In the genomic region with DNA sequence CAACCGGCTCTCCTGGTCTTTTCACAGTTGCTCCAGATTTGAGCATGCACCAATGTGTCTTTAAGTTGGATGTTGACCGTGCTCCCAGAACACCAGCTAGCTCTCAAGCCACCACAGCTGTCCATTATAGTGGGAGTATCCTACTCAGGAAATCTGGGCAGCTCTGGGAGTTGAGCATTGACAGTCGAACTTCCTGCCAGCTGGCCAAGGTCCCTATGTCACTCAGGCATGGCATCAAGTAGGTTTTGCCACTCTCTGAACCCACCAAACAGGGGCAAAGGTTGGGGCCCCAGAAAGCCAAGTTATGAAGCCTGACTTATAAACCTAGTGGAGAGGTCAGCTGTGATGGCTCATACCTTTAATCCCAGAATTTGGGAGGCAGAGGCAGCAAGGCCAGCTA, we compare ENCODE assay signal across 10 mouse cellular contexts. TPM values are rescaled to one million over a fixed set of nuclear protein-coding genes. Genes with fewer than 3 reads are reported as not detected.
DNase-seq lines count a peak whose midpoint lies in the region; ATAC-seq and TF ChIP-seq lines count a peak whose summit lies in the region.
"Had no signal": no experiment of that assay in that cellular context is flagged by ENCODE, and none has a peak within 500 bp of the region (broad histone marks: within the 10 kb centered on the region; RNA-seq: fewer than 3 reads in every experiment).

No protein-coding gene starts in this region.

- TF ChIP-seq CTCF in ES-Bruce4 (IDR thresholded peaks at IDR 0.05; ENCODE audit: low read depth, low read length) = no peak

- 0 out of 2 replicates have a peak overlapping the region, but pooled peaks have one; percentile 10 for H3K27ac ChIP-seq in hindbrain, embryonic 15.5 days (replicated peaks)
- H3K27ac ChIP-seq in hindbrain, embryonic 14.5 days = no peak overlapping the region
- peak overlapping the region; percentile 65 for H3K27ac ChIP-seq in ES-Bruce4 (ENCODE audit: insufficient read depth, low read length)
- H3K27ac ChIP-seq in embryonic facial prominence, embryonic 15.5 days (replicated peaks) = peak overlapping the region; percentile 78; the same call in 1 of the 2 replicates
- peak overlapping the region; percentile 73; the same call in 1 of the 2 replicates for H3K27ac ChIP-seq in limb, embryonic 13.5 days

- no peaks in the 10 kb centered on the region for H3K27me3 ChIP-seq in hindbrain, embryonic 15.5 days
- no peaks in the 10 kb centered on the region for H3K27me3 ChIP-seq in hindbrain, embryonic 14.5 days (ENCODE audit: control insufficient read depth, insufficient read depth, low read length)
- no peaks in the 10 kb centered on the region for H3K27me3 ChIP-seq in ES-Bruce4 (ENCODE audit: control insufficient read depth, insufficient read depth, low read length, poor library complexity, severe bottlenecking)
- H3K27me3 ChIP-seq in embryonic facial prominence, embryonic 15.5 days = no peaks in the 10 kb centered on the region
- no peaks in the 10 kb centered on the region for H3K27me3 ChIP-seq in limb, embryonic 13.5 days

- TF ChIP-seq POLR2A in ES-Bruce4 (IDR thresholded peaks at IDR 0.05; ENCODE audit: insufficient read depth, low read length) = no peak

- WGBS in hindbrain, embryonic 15.5 days = 87% methylated on average over 3 of the region's 3 CpGs
- WGBS in hindbrain, embryonic 14.5 days = 90% methylated on average over 3 of the region's 3 CpGs
- 84% methylated on average over 3 of the region's 3 CpGs for WGBS in embryonic facial prominence, embryonic 15.5 days
- WGBS in limb, embryonic 13.5 days = 94% methylated on average over 3 of the region's 3 CpGs

- DNase-seq in hindbrain, embryonic 14.5 days (ENCODE audit: low spot score) = no peak
- DNase-seq in frontal cortex, postnatal 10 days (ENCODE audit: low spot score in 2 of 2) = no peak
- DNase-seq in layer of hippocampus, adult 11-12 months (ENCODE audit: low spot score) = no peak
- DNase-seq: forebrain, postnatal 0 days; retina, postnatal 1 day had no signal

- no peaks in the 10 kb centered on the region for H3K9me3 ChIP-seq in hindbrain, embryonic 15.5 days
- H3K9me3 ChIP-seq in hindbrain, embryonic 14.5 days (ENCODE audit: control insufficient read depth, low read length) = no peaks in the 10 kb centered on the region
- no peaks in the 10 kb centered on the region for H3K9me3 ChIP-seq in ES-Bruce4 (replicated peaks; ENCODE audit: control insufficient read depth, insufficient read depth, low read length, poor library complexity, severe bottlenecking)
- H3K9me3 ChIP-seq in embryonic facial prominence, embryonic 15.5 days (replicated peaks) = no peaks in the 10 kb centered on the region
- H3K9me3 ChIP-seq in limb, embryonic 13.5 days = no peaks in the 10 kb centered on the region
- H3K9me3 ChIP-seq: G1E had no signal

- H3K4me1 ChIP-seq in hindbrain, embryonic 15.5 days (replicated peaks) = peaks cover 24% of the 10 kb centered on the region
- peaks cover 22% of the 10 kb centered on the region for H3K4me1 ChIP-seq in hindbrain, embryonic 14.5 days (replicated peaks; ENCODE audit: control insufficient read depth, insufficient read depth, low read length)
- H3K4me1 ChIP-seq in ES-Bruce4 (ENCODE audit: control insufficient read depth, insufficient read depth, low read length) = peaks cover 21% of the 10 kb centered on the region
- peaks cover 31% of the 10 kb centered on the region for H3K4me1 ChIP-seq in embryonic facial prominence, embryonic 15.5 days
- H3K4me1 ChIP-seq in limb, embryonic 13.5 days = peaks cover 24% of the 10 kb centered on the region

- no peak for ATAC-seq in hindbrain, embryonic 15.5 days (ENCODE audit: low FRiP score, low read depth)
- no peak for ATAC-seq in hindbrain, embryonic 14.5 days (ENCODE audit: low FRiP score)
- no peak for ATAC-seq in embryonic facial prominence, embryonic 15.5 days (ENCODE audit: insufficient number of reproducible peaks, low FRiP score, low TSS enrichment, low read depth)
- ATAC-seq in limb, embryonic 13.5 days (ENCODE audit: low FRiP score, low read depth) = no peak
- ATAC-seq: forebrain, postnatal 0 days had no signal

- no peak overlapping the region for H3K9ac ChIP-seq in hindbrain, embryonic 15.5 days
- H3K9ac ChIP-seq in hindbrain, embryonic 14.5 days = no peak overlapping the region
- H3K9ac ChIP-seq in ES-Bruce4 (ENCODE audit: low read depth, poor library complexity, severe bottlenecking) = no peak overlapping the region
- H3K9ac ChIP-seq in embryonic facial prominence, embryonic 15.5 days = no peak overlapping the region
- H3K9ac ChIP-seq in limb, embryonic 13.5 days = no peak overlapping the region
- H3K9ac ChIP-seq: forebrain, postnatal 0 days had no signal

- no peaks in the 10 kb centered on the region for H3K36me3 ChIP-seq in hindbrain, embryonic 15.5 days
- H3K36me3 ChIP-seq in hindbrain, embryonic 14.5 days (replicated peaks; ENCODE audit: control insufficient read depth, insufficient read depth) = no peaks in the 10 kb centered on the region
- no peaks in the 10 kb centered on the region for H3K36me3 ChIP-seq in ES-Bruce4 (ENCODE audit: control insufficient read depth, insufficient read depth, low read length, poor library complexity, severe bottlenecking)
- H3K36me3 ChIP-seq in embryonic facial prominence, embryonic 15.5 days = no peaks in the 10 kb centered on the region
- H3K36me3 ChIP-seq in limb, embryonic 13.5 days = no peaks in the 10 kb centered on the region

- no peak for TF ChIP-seq EP300 in ES-Bruce4 (IDR thresholded peaks at IDR 0.05; ENCODE audit: insufficient read depth, low read depth, low read length)

- H3K4me2 ChIP-seq in hindbrain, embryonic 15.5 days = no peak overlapping the region
- no peak overlapping the region for H3K4me2 ChIP-seq in hindbrain, embryonic 14.5 days (replicated peaks)
- no peak overlapping the region for H3K4me2 ChIP-seq in embryonic facial prominence, embryonic 15.5 days (replicated peaks)
- no peak overlapping the region for H3K4me2 ChIP-seq in limb, embryonic 13.5 days (replicated peaks)

- H3K4me3 ChIP-seq in hindbrain, embryonic 15.5 days = no peak overlapping the region
- no peak overlapping the region for H3K4me3 ChIP-seq in hindbrain, embryonic 14.5 days (replicated peaks; ENCODE audit: low read length)
- H3K4me3 ChIP-seq in ES-Bruce4 (ENCODE audit: low read depth, low read length) = no peak overlapping the region
- no peak overlapping the region for H3K4me3 ChIP-seq in embryonic facial prominence, embryonic 15.5 days (replicated peaks)
- no peak overlapping the region for H3K4me3 ChIP-seq in limb, embryonic 13.5 days

RNA-seq across cellular contexts. Expression of gene Ptma, which starts 35.8 kb away (rescaled TPM):
- polyA plus RNA-seq in hindbrain, embryonic 15.5 days (2015; fragmentation: Nextera tagmentation; extraction: Ambion mirVana) = 1,392 and 1,427 TPM in 2 replicates
- polyA plus RNA-seq in hindbrain, embryonic 14.5 days (2014; fragmentation: Nextera tagmentation; extraction: Ambion mirVana) = 1,567 and 1,692 TPM in 2 replicates
- polyA plus RNA-seq in ES-Bruce4 (2011; ENCODE audit: insufficient read depth, insufficient read length, low read depth, missing spikeins) = 3,893 and 3,930 TPM in 2 replicates
- polyA plus RNA-seq in embryonic facial prominence, embryonic 15.5 days (2015; fragmentation: Nextera tagmentation; extraction: Ambion mirVana) = 1,945 and 2,079 TPM in 2 replicates
- 2,828 and 3,051 TPM in 2 replicates for polyA plus RNA-seq in limb, embryonic 13.5 days (2015; fragmentation: Nextera tagmentation; extraction: Ambion mirVana)
